Mouse (Mus musculus): ENCODE measurements around the gene Edem1. TPM values are rescaled to one million over a fixed set of nuclear protein-coding genes. Genes with fewer than 3 reads are reported as not detected.

Gene Edem1
- total and polyA plus RNA-seq, 3 experiments = 29.4 to 53.9 (median 37.3) TPM

GRCm38 (mm10) chr6:108875344-108875743 is 46.9 kb downstream of the Edem1 start:
- DNase-seq = no peak

- DNase-seq = peak; percentile 27
Measured at GRCm38 (mm10) chr6:108876052-108876451, 47.6 kb downstream of the Edem1 start.

- DNase-seq = no peak
Measured at GRCm38 (mm10) chr6:108876486-108876885, 48.0 kb downstream of the Edem1 start.

- DNase-seq = no peak
Measured at GRCm38 (mm10) chr6:108880368-108881013, 52.0 kb downstream of the Edem1 start.

GRCm38 (mm10) chr6:108881074-108881473 is 52.6 kb downstream of the Edem1 start:
- DNase-seq = no peak

- no peak for DNase-seq
Measured at GRCm38 (mm10) chr6:108883826-108884225, 55.4 kb downstream of the Edem1 start.

- no peak for DNase-seq
Measured at GRCm38 (mm10) chr6:108884603-108885002, 56.2 kb downstream of the Edem1 start.

- no peak for DNase-seq
Measured at GRCm38 (mm10) chr6:108886346-108886745, 57.9 kb downstream of the Edem1 start.

GRCm38 (mm10) chr6:108892589-108892988 is 64.1 kb downstream of the Edem1 start:
- DNase-seq = no peak

- DNase-seq = peak; percentile 24
Measured at GRCm38 (mm10) chr6:108895129-108895528, 66.7 kb downstream of the Edem1 start.

GRCm38 (mm10) chr6:108895976-108896375 is 67.5 kb downstream of the Edem1 start:
- DNase-seq = peak; percentile 63

- no peak for DNase-seq
Measured at GRCm38 (mm10) chr6:108896525-108897087, 68.2 kb downstream of the Edem1 start.

- peak; percentile 65 for DNase-seq
Measured at GRCm38 (mm10) chr6:108899231-108899630, 70.8 kb downstream of the Edem1 start.

GRCm38 (mm10) chr6:108902124-108902523 is 73.7 kb downstream of the Edem1 start:
- DNase-seq = no peak

GRCm38 (mm10) chr6:108903280-108903679 is 74.8 kb downstream of the Edem1 start:
- DNase-seq = no peak

GRCm38 (mm10) chr6:108906539-108906938 is 78.1 kb downstream of the Edem1 start:
- DNase-seq = no peak

Other genes with a start within 250 kb of the Edem1 start
- gene Bhlhe40, start 168.0 kb upstream of the Edem1 start, total RNA-seq (2021) = 10 to 100 TPM; 61.4 to 91.7 TPM
- gene Bhlhe40, start 168.0 kb upstream of the Edem1 start, polyA plus RNA-seq (2012; rRNA removed) = 26.4 and 50.5 TPM in 2 replicates
- 100 to 1,000 TPM; 120 to 128 TPM for gene Arl8b, start 45.5 kb upstream of the Edem1 start, total RNA-seq (2021)
- gene Arl8b, start 45.5 kb upstream of the Edem1 start, polyA plus RNA-seq (2012; rRNA removed) = 12.6 and 12.7 TPM in 2 replicates

Data from adrenal gland, adult 2 months (tissue).